Mouse (Mus musculus): ENCODE measurements around the gene Nid2. TPM values are rescaled to one million over a fixed set of nuclear protein-coding genes. Genes with fewer than 3 reads are reported as not detected.

Nid2 gene
- polyA plus RNA-seq, 1 experiment, result 7.0 TPM

GRCm38 (mm10) chr14:19777945-19778344 is 26.9 kb downstream of the Nid2 start:
- Histone ChIP-seq H3K4me3 (ENCODE audit: control insufficient read depth, low read depth, low read length) (no peak overlapping the region), H3K4me1 (ENCODE audit: control insufficient read depth, insufficient read depth, low read length) (no peaks in the 10 kb centered on the region), H3K27ac (ENCODE audit: control insufficient read depth, insufficient read depth, low read depth, low read length) (no peak overlapping the region), H3K27me3 (ENCODE audit: control insufficient read depth, insufficient read depth, low read length) (no peaks in the 10 kb centered on the region), H3K36me3 (ENCODE audit: control insufficient read depth, insufficient read depth, low read length) (no peaks in the 10 kb centered on the region)
- no peak for TF ChIP-seq POLR2A (IDR thresholded peaks at IDR 0.05; ENCODE audit: control insufficient read depth, low read depth, low read length)
- TF ChIP-seq CTCF (IDR thresholded peaks at IDR 0.05; ENCODE audit: control insufficient read depth, insufficient read depth, insufficient replicate concordance, low read depth, low read length), result no peak

- no peaks in the 10 kb centered on the region for H3K27me3 ChIP-seq (ENCODE audit: control insufficient read depth, insufficient read depth, low read length)
- TF ChIP-seq POLR2A (IDR thresholded peaks at IDR 0.05; ENCODE audit: control insufficient read depth, low read depth, low read length) (no peak), CTCF (IDR thresholded peaks at IDR 0.05; ENCODE audit: control insufficient read depth, insufficient read depth, insufficient replicate concordance, low read depth, low read length) (no peak)
- H3K36me3 ChIP-seq (ENCODE audit: control insufficient read depth, insufficient read depth, low read length), result no peaks in the 10 kb centered on the region
- H3K4me3 ChIP-seq (ENCODE audit: control insufficient read depth, low read depth, low read length), result no peak overlapping the region
- H3K4me1 ChIP-seq (ENCODE audit: control insufficient read depth, insufficient read depth, low read length), result no peaks in the 10 kb centered on the region
- no peak overlapping the region for H3K27ac ChIP-seq (ENCODE audit: control insufficient read depth, insufficient read depth, low read depth, low read length)
These were observed 34.9 kb downstream of the Nid2 start for GRCm38 (mm10) chr14:19785797-19786588.

GRCm38 (mm10) chr14:19788443-19788842 is 37.4 kb downstream of the Nid2 start:
- Histone ChIP-seq H3K27ac (ENCODE audit: control insufficient read depth, insufficient read depth, low read depth, low read length) (no peak overlapping the region), H3K36me3 (ENCODE audit: control insufficient read depth, insufficient read depth, low read length) (no peaks in the 10 kb centered on the region), H3K4me1 (ENCODE audit: control insufficient read depth, insufficient read depth, low read length) (no peaks in the 10 kb centered on the region), H3K4me3 (ENCODE audit: control insufficient read depth, low read depth, low read length) (no peak overlapping the region), H3K27me3 (ENCODE audit: control insufficient read depth, insufficient read depth, low read length) (no peaks in the 10 kb centered on the region)
- no peak for TF ChIP-seq CTCF (IDR thresholded peaks at IDR 0.05; ENCODE audit: control insufficient read depth, insufficient read depth, insufficient replicate concordance, low read depth, low read length)
- TF ChIP-seq POLR2A (IDR thresholded peaks at IDR 0.05; ENCODE audit: control insufficient read depth, low read depth, low read length), result no peak

DNA sequence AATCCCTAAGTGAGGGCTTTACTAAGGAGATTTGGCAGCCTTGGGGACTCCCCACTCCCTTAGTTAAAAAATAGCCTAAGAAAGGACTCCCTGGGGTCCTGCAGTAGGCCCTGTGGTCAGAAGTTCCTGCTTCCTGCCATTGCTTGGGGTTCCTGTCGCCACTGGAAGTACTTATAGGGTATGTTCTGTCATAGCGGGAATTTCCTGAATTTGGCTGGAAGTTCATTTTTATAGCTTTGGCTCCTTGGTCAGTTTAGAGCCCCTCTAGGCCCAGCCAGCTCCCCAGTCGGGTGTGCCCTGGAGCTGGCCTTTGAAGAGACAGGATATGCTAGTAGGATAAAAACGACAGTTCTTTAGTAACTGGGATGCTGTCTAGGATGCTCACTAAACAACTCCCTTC is 43.8 kb downstream of the Nid2 start:
- no peaks in the 10 kb centered on the region for H3K4me1 ChIP-seq (ENCODE audit: control insufficient read depth, insufficient read depth, low read length)
- TF ChIP-seq POLR2A (IDR thresholded peaks at IDR 0.05; ENCODE audit: control insufficient read depth, low read depth, low read length) (no peak), CTCF (IDR thresholded peaks at IDR 0.05; ENCODE audit: control insufficient read depth, insufficient read depth, insufficient replicate concordance, low read depth, low read length) (no peak)
- no peaks in the 10 kb centered on the region for H3K36me3 ChIP-seq (ENCODE audit: control insufficient read depth, insufficient read depth, low read length)
- H3K27me3 ChIP-seq (ENCODE audit: control insufficient read depth, insufficient read depth, low read length), result no peaks in the 10 kb centered on the region
- no peak overlapping the region for H3K27ac ChIP-seq (ENCODE audit: control insufficient read depth, insufficient read depth, low read depth, low read length)
- H3K4me3 ChIP-seq (ENCODE audit: control insufficient read depth, low read depth, low read length), result no peak overlapping the region

GRCm38 (mm10) chr14:19796541-19797304 is 45.7 kb downstream of the Nid2 start:
- TF ChIP-seq CTCF (IDR thresholded peaks at IDR 0.05; ENCODE audit: control insufficient read depth, insufficient read depth, insufficient replicate concordance, low read depth, low read length) (no peak), POLR2A (IDR thresholded peaks at IDR 0.05; ENCODE audit: control insufficient read depth, low read depth, low read length) (no peak)
- Histone ChIP-seq H3K27me3 (ENCODE audit: control insufficient read depth, insufficient read depth, low read length) (no peaks in the 10 kb centered on the region), H3K36me3 (ENCODE audit: control insufficient read depth, insufficient read depth, low read length) (no peaks in the 10 kb centered on the region)

GRCm38 (mm10) chr14:19800485-19800884 is 49.4 kb downstream of the Nid2 start:
- H3K27ac ChIP-seq (ENCODE audit: control insufficient read depth, insufficient read depth, low read depth, low read length), result no peak overlapping the region
- H3K4me1 ChIP-seq (ENCODE audit: control insufficient read depth, insufficient read depth, low read length), result peaks cover 2% of the 10 kb centered on the region; the same call in 1 of the 2 replicates
- H3K27me3 ChIP-seq (ENCODE audit: control insufficient read depth, insufficient read depth, low read length), result no peaks in the 10 kb centered on the region
- H3K4me3 ChIP-seq (ENCODE audit: control insufficient read depth, low read depth, low read length), result no peak overlapping the region
- TF ChIP-seq POLR2A (IDR thresholded peaks at IDR 0.05; ENCODE audit: control insufficient read depth, low read depth, low read length), result no peak
- TF ChIP-seq CTCF (IDR thresholded peaks at IDR 0.05; ENCODE audit: control insufficient read depth, insufficient read depth, insufficient replicate concordance, low read depth, low read length), result no peak
- no peaks in the 10 kb centered on the region for H3K36me3 ChIP-seq (ENCODE audit: control insufficient read depth, insufficient read depth, low read length)

More at GRCm38 (mm10) chr14:19796541-19797304, 45.7 kb downstream of the Nid2 start:
- no peaks in the 10 kb centered on the region for H3K4me1 ChIP-seq (ENCODE audit: control insufficient read depth, insufficient read depth, low read length)
- H3K27ac ChIP-seq (ENCODE audit: control insufficient read depth, insufficient read depth, low read depth, low read length), result no peak overlapping the region
- H3K4me3 ChIP-seq (ENCODE audit: control insufficient read depth, low read depth, low read length), result no peak overlapping the region

DNA sequence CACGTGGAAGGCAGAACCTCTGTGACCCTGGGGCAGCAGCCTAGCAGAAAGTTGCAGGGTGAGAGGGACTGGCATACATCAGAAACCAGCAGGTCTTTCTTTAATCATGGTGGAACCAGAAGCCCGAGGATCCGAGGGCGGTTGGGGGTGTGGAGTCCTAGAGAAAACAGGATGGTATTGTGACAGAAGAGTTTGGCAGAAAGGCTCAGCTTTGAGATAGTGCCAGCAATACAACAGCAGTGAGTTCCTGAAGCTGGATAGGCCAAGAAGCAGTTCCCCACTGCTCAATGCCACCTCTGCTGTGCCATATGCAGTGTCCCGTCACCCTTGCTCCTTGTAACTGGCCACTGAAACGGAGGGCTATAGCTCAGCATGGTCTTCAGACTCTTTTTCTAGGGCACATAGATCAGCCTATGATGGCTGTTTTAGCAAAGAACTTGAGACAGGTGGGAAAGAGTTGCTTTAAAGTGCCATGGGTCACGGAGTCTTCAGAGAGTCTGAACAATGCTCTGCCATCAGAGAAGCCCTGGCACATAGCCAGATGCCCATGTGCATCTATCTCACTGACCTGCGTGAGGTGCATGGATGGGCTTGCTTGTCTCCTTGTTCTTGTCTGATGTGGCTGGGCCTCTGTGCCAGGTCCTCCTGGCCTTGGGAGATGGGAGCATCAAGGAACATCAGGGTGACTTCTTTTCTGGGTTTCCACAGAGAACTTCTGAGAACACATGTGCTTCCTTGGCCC is 50.6 kb downstream of the Nid2 start:
- Histone ChIP-seq H3K27ac (ENCODE audit: control insufficient read depth, insufficient read depth, low read depth, low read length) (no peak overlapping the region), H3K4me3 (ENCODE audit: control insufficient read depth, low read depth, low read length) (no peak overlapping the region), H3K4me1 (ENCODE audit: control insufficient read depth, insufficient read depth, low read length) (peaks cover 6% of the 10 kb centered on the region), H3K27me3 (ENCODE audit: control insufficient read depth, insufficient read depth, low read length) (no peaks in the 10 kb centered on the region), H3K36me3 (ENCODE audit: control insufficient read depth, insufficient read depth, low read length) (no peaks in the 10 kb centered on the region)
- TF ChIP-seq CTCF (IDR thresholded peaks at IDR 0.05; ENCODE audit: control insufficient read depth, insufficient read depth, insufficient replicate concordance, low read depth, low read length), result no peak
- no peak for TF ChIP-seq POLR2A (IDR thresholded peaks at IDR 0.05; ENCODE audit: control insufficient read depth, low read depth, low read length)
